Comparison of ENCODE assay signal across 8 mouse cellular contexts in the genomic region with DNA sequence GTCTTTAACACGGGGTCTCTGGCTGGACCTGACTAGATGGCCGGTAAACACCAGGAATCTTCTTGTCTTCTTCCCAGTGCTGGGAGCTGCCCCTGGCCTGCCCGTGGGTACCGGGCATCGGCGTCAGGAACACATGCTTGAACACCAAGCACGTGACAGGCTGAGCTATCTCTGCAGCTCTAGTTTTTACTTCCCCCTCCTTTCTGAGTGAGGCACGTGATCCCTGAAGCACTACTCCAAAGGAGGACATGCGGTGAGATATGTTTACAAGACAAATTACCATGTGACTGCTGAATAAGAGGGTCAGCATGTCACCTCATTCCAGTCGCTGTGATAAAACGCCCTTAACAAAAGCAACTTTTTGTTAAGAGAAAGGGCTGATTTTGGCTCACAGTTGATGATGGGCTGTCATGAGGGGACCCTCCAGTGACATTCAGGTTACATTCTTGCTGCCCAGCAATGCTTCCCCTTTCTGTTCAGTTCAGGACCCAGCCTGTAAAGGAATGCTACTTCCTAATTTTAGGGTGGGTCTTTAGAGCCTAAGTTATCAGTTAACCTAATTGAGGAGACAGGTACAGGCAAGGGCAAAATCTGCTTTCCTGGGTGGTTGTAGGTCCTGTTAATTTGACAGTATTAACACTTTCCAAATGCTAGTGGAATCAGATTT.
DNase-seq lines count a peak whose midpoint lies in the region; ATAC-seq lines count a peak whose summit lies in the region.

No protein-coding gene starts in this region.

- H3K4me3 ChIP-seq in intestine, embryonic 16.5 days (ENCODE audit: low read length), result no peak overlapping the region
- peak overlapping the region; percentile 29 for H3K4me3 ChIP-seq in megakaryocyte, embryonic 14.5 days (replicated peaks)
- no peak overlapping the region for H3K4me3 ChIP-seq in midbrain, embryonic 13.5 days (replicated peaks)
- H3K4me3 ChIP-seq in hindbrain, embryonic 16.5 days (ENCODE audit: low read length), result no peak overlapping the region

- H3K36me3 ChIP-seq in intestine, embryonic 16.5 days (ENCODE audit: control insufficient read depth, insufficient read depth, low read length), result no peaks in the 10 kb centered on the region
- peaks cover 21% of the 10 kb centered on the region for H3K36me3 ChIP-seq in megakaryocyte, embryonic 14.5 days (replicated peaks; ENCODE audit: low read length)
- H3K36me3 ChIP-seq in midbrain, embryonic 13.5 days, result no peaks in the 10 kb centered on the region
- H3K36me3 ChIP-seq in hindbrain, embryonic 16.5 days (ENCODE audit: control insufficient read depth, insufficient read depth, low read length), result no peaks in the 10 kb centered on the region

- H3K27me3 ChIP-seq in intestine, embryonic 16.5 days (replicated peaks; ENCODE audit: control insufficient read depth, insufficient read depth, low read length), result no peaks in the 10 kb centered on the region
- no peaks in the 10 kb centered on the region for H3K27me3 ChIP-seq in megakaryocyte, embryonic 14.5 days (replicated peaks)
- H3K27me3 ChIP-seq in midbrain, embryonic 13.5 days, result no peaks in the 10 kb centered on the region
- H3K27me3 ChIP-seq in hindbrain, embryonic 16.5 days (replicated peaks; ENCODE audit: control insufficient read depth, insufficient read depth, low read length), result no peaks in the 10 kb centered on the region

- 38% methylated on average over 11 of the region's 11 CpGs for WGBS in intestine, embryonic 16.5 days
- 62% methylated on average over 11 of the region's 11 CpGs for WGBS in midbrain, embryonic 13.5 days
- WGBS in hindbrain, embryonic 16.5 days, result 41% methylated on average over 11 of the region's 11 CpGs

- peak; percentile 8 for DNase-seq in retina, postnatal 1 day
- DNase-seq in retina, embryonic 14.5 days (ENCODE audit: low spot score), result no peak
- no peak for DNase-seq in right cerebral cortex, adult 2 months (ENCODE audit: low spot score in 2 of 2)
- no peak for DNase-seq in cerebellum, postnatal 4 days (ENCODE audit: low spot score in 2 of 2)

- peaks cover 5% of the 10 kb centered on the region; the same call in 1 of the 2 replicates for H3K4me1 ChIP-seq in intestine, embryonic 16.5 days (ENCODE audit: control insufficient read depth, insufficient read depth, low read length)
- H3K4me1 ChIP-seq in megakaryocyte, embryonic 14.5 days, result peaks cover 20% of the 10 kb centered on the region
- H3K4me1 ChIP-seq in midbrain, embryonic 13.5 days (replicated peaks), result no peaks in the 10 kb centered on the region
- no peaks in the 10 kb centered on the region for H3K4me1 ChIP-seq in hindbrain, embryonic 16.5 days (ENCODE audit: control insufficient read depth, insufficient read depth, low read depth, low read length)

- no peak overlapping the region for H3K4me2 ChIP-seq in intestine, embryonic 16.5 days (ENCODE audit: low read depth, low read length)
- no peak overlapping the region for H3K4me2 ChIP-seq in midbrain, embryonic 13.5 days (replicated peaks)
- no peak overlapping the region for H3K4me2 ChIP-seq in hindbrain, embryonic 16.5 days (ENCODE audit: low read length)

- H3K9ac ChIP-seq in intestine, embryonic 16.5 days (ENCODE audit: low read depth, low read length), result no peak overlapping the region
- H3K9ac ChIP-seq in midbrain, embryonic 13.5 days (replicated peaks), result no peak overlapping the region
- H3K9ac ChIP-seq in hindbrain, embryonic 16.5 days (ENCODE audit: low read depth, low read length), result no peak overlapping the region

- no peaks in the 10 kb centered on the region for H3K9me3 ChIP-seq in intestine, embryonic 16.5 days (ENCODE audit: control insufficient read depth, low read length)
- H3K9me3 ChIP-seq in megakaryocyte, embryonic 14.5 days, result no peaks in the 10 kb centered on the region
- no peaks in the 10 kb centered on the region for H3K9me3 ChIP-seq in midbrain, embryonic 13.5 days
- H3K9me3 ChIP-seq in hindbrain, embryonic 16.5 days (ENCODE audit: control insufficient read depth, low read length), result no peaks in the 10 kb centered on the region

- no peak overlapping the region for H3K27ac ChIP-seq in intestine, embryonic 16.5 days (ENCODE audit: low read length)
- no peak overlapping the region for H3K27ac ChIP-seq in midbrain, embryonic 13.5 days
- H3K27ac ChIP-seq in hindbrain, embryonic 16.5 days (ENCODE audit: low read depth, low read length), result no peak overlapping the region

- peak; percentile 40 for ATAC-seq in intestine, embryonic 16.5 days
- no peak for ATAC-seq in midbrain, embryonic 13.5 days
- ATAC-seq in hindbrain, embryonic 16.5 days, result no peak
